Mouse (Mus musculus): ENCODE data around the gene Lyz1.
"Not testable (repeated sequence)": the region's sequence is repeated elsewhere in the genome, so short reads cannot be mapped to it uniquely, and the experiment has no call there.

The Lyz1 gene

GRCm38 (mm10) chr10:117292671-117293070 lies at the start of gene Lyz1:
Lyz1 (minus strand) TSS chr10:117292868.
- no peak for DNase-seq (ENCODE audit: low read depth, low spot score)

GRCm38 (mm10) chr10:117342406-117342805 lies 49.7 kb upstream of the Lyz1 start:
- no peak for DNase-seq (ENCODE audit: low read depth, low spot score)

GRCm38 (mm10) chr10:117341029-117341428 lies 48.4 kb upstream of the Lyz1 start:
- no peak for DNase-seq (ENCODE audit: low read depth, low spot score)

GRCm38 (mm10) chr10:117339241-117339640 lies 46.6 kb upstream of the Lyz1 start:
- no peak for DNase-seq (ENCODE audit: low read depth, low spot score)

- no peak for DNase-seq (ENCODE audit: low read depth, low spot score)
Observed at GRCm38 (mm10) chr10:117337946-117338345, 45.3 kb upstream of the Lyz1 start.

GRCm38 (mm10) chr10:117335649-117336048 lies 43.0 kb upstream of the Lyz1 start:
- no peak for DNase-seq (ENCODE audit: low read depth, low spot score)

- DNase-seq (ENCODE audit: low read depth, low spot score): no peak
Observed at GRCm38 (mm10) chr10:117330521-117330920, 37.9 kb upstream of the Lyz1 start.

GRCm38 (mm10) chr10:117323782-117324181 lies 31.1 kb upstream of the Lyz1 start:
- DNase-seq (ENCODE audit: low read depth, low spot score): no peak

- DNase-seq (ENCODE audit: low read depth, low spot score): no peak
Observed at GRCm38 (mm10) chr10:117322630-117323029, 30.0 kb upstream of the Lyz1 start.

- DNase-seq (ENCODE audit: low read depth, low spot score): no peak
Observed at GRCm38 (mm10) chr10:117320571-117320981, 27.9 kb upstream of the Lyz1 start.

- DNase-seq (ENCODE audit: low read depth, low spot score): no peak
Observed at GRCm38 (mm10) chr10:117316391-117316790, 23.7 kb upstream of the Lyz1 start.

GRCm38 (mm10) chr10:117313133-117313532 lies 20.5 kb upstream of the Lyz1 start:
- no peak for DNase-seq (ENCODE audit: low read depth, low spot score)

- no peak for DNase-seq (ENCODE audit: low read depth, low spot score)
Observed at GRCm38 (mm10) chr10:117312168-117312567, 19.5 kb upstream of the Lyz1 start.

GRCm38 (mm10) chr10:117304371-117304770 lies 11.7 kb upstream of the Lyz1 start:
- DNase-seq (ENCODE audit: low read depth, low spot score): no peak

- peak; percentile 27 for DNase-seq (ENCODE audit: low read depth, low spot score)
Observed at GRCm38 (mm10) chr10:117301688-117302087, 9.0 kb upstream of the Lyz1 start.

- no peak for DNase-seq (ENCODE audit: low read depth, low spot score)
Observed at GRCm38 (mm10) chr10:117299901-117300520, 7.3 kb upstream of the Lyz1 start.

- DNase-seq (ENCODE audit: low read depth, low spot score): no peak
Observed at GRCm38 (mm10) chr10:117299106-117299505, 6.4 kb upstream of the Lyz1 start.

- DNase-seq (ENCODE audit: low read depth, low spot score): no peak
Observed at GRCm38 (mm10) chr10:117298336-117298735, 5.7 kb upstream of the Lyz1 start.

GRCm38 (mm10) chr10:117290936-117291335 lies 1.7 kb downstream of the Lyz1 start:
- DNase-seq (ENCODE audit: low read depth, low spot score): not testable (repeated sequence)

GRCm38 (mm10) chr10:117290046-117290870 lies 2.4 kb downstream of the Lyz1 start:
- DNase-seq (ENCODE audit: low read depth, low spot score): no peak

- not testable (repeated sequence) for DNase-seq (ENCODE audit: low read depth, low spot score)
Observed at GRCm38 (mm10) chr10:117289034-117289505, 3.6 kb downstream of the Lyz1 start.

GRCm38 (mm10) chr10:117288197-117289033 lies 4.3 kb downstream of the Lyz1 start:
- DNase-seq (ENCODE audit: low read depth, low spot score): peak; percentile 18
